Mouse (Mus musculus): ENCODE results near the gene Tnfsf13b. TPM values are rescaled to one million over a fixed set of nuclear protein-coding genes. Genes with fewer than 3 reads are reported as not detected.

Tnfsf13b gene
- total RNA-seq, 2 experiments from 2014 or later, result 2.4 to 3.1 TPM

DNA sequence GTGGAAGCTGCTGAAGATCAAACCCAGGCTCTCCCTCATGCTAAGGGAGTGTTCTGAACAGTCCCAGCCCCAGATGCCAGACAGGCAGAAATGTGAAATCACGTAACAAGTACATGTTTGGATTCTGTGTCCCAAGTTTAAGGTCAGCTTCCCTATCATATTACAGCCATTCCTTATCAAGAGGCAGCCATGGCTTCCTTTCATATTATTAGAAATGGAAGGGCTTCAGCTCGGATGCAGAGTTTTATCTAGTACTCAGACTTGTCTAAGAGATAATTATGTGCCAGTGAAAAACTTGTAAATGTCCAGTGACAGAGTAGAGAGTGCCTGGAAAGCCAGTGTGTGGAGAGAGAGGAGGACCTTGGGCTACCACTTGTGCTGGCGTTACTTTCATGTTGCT, 34.6 kb downstream of the Tnfsf13b start:
- intact Hi-C loops (cut with DNase I), result no loop called here
- DNase-seq (ENCODE audit: low spot score in 2 of 2), result no peak

- peak; percentile 51 to 67 for DNase-seq (ENCODE audit: low spot score in 2 of 2)
- intact Hi-C loops (cut with DNase I), result loop anchor here (1.0 kb wide), 1 partner anchor 358 kb away; no protein-coding TSS in a partner anchor
These were observed 37.7 kb downstream of the Tnfsf13b start for GRCm38 (mm10) chr8:10043842-10044510.

DNA sequence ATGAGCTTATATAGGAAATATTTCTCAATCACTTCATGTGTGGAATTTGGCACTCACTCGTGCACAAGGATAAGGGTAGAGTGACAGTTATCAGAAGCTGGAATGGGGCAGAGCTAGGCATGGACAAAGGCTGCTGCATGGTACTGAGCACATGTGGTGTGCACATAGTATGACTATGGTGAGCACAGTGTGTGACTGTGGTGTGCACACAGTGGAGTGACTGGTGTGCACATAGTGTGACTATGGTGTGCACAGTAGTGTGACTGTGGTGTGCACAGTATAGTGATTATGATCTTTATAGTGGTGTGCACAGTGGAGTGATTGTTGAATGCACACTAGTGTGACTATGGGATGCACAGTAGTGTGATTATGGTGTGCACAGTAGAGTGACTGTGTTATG, 39.5 kb downstream of the Tnfsf13b start:
- no peak for DNase-seq (ENCODE audit: low spot score in 2 of 2)
- intact Hi-C loops (cut with DNase I), result loop anchor here (5.0 kb wide), 2 partner anchors 187 to 267 kb away; no protein-coding TSS in a partner anchor

DNA sequence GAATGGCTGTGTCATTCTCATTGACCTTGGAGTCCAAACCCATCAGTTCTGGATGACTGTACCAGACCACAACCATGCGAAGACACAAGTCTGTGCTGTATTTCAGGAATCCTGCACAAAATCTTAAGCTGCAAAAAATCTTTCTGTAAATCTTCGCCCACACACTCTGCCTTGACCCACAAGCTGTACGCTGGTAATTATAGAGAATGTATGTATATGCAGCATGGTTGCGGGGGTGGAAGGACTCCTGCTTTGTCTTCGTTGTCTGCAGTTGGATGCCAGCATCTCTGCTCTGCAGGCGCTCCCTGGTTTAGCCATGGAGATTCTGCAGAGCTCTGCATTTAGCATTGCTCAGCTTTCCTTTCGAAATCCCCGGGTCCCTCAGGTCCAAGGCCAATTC, 42.9 kb downstream of the Tnfsf13b start:
- intact Hi-C loops (cut with DNase I), result loop anchor here (2.0 to 5.0 kb wide), 3 partner anchors 104 to 263 kb away; partner anchors contain the start of gene Myo16

DNA sequence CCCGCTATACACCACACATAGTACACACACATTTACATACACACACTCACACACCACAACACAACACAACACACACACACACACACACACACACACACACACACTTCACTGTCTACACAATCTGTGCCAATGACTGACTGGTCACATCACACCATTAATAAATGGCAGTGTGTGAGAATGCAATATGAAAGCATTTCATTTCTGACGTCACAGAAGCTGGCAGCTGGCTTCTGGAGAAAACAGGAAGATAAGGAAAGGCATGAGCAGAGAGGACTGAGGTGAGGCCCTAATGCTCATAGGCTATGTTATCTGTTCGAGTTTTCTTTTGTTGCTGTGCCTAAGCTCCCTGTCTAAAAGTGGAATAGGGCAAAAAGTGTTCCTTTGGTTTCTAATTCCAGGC, 45.3 kb downstream of the Tnfsf13b start:
- no peak for DNase-seq (ENCODE audit: low spot score in 2 of 2)
- intact Hi-C loops (cut with DNase I), result no loop called here

More for the DNA sequence above, 42.9 kb downstream of the Tnfsf13b start:
- peak; percentile 71 to 94 for DNase-seq (ENCODE audit: low spot score in 2 of 2)

DNA sequence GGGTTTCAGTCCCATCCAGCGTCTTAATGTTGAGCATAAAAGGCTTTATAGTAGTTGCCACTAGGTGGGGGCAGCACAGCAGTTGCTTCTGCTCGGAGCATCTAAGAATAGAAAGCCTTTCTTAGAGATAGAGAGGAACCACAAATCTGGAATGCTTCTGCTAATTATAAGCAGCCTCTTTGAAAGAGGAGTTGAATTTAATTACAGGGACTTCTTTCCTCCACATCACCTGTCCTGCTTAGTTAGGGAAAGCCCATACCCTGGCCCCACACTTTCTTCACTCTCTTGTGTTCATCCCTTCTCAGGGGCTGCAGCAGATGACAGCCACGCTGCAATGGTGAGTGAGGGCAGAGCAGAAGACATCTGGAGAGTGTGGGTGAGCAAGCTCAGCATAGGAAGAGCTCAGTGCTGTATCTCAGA, 47.3 kb downstream of the Tnfsf13b start:
- intact Hi-C loops (cut with DNase I), result loop anchor here (2.0 kb wide), 1 partner anchor 111 kb away; no protein-coding TSS in a partner anchor
- peak; percentile 56 to 86 for DNase-seq (ENCODE audit: low spot score in 2 of 2)

DNA sequence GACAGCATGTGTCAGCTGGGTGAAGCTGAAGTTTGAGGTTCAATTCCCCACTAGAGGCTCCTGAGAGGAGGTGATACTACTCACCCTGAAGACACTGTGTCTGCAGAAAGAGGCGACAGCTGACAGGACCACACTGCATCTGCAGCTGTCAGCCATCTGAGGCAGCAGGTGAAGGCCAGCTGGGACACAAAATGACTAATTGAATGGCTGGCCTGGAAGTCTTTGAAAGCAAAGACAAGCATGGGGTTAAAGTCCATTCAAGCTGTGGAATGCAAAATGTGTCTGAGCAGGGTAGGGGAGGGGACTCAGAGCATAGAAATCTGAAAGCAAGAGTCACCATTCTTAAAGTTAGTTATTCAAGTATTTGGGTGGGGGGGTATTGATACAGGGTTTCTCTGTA, 54.7 kb downstream of the Tnfsf13b start:
- intact Hi-C loops (cut with DNase I), result no loop called here
- no peak for DNase-seq (ENCODE audit: low spot score in 2 of 2)

- intact Hi-C loops (cut with DNase I), result no loop called here
- no peak for DNase-seq (ENCODE audit: low spot score in 2 of 2)
These were observed 60.6 kb downstream of the Tnfsf13b start for GRCm38 (mm10) chr8:10066906-10067305.

DNA sequence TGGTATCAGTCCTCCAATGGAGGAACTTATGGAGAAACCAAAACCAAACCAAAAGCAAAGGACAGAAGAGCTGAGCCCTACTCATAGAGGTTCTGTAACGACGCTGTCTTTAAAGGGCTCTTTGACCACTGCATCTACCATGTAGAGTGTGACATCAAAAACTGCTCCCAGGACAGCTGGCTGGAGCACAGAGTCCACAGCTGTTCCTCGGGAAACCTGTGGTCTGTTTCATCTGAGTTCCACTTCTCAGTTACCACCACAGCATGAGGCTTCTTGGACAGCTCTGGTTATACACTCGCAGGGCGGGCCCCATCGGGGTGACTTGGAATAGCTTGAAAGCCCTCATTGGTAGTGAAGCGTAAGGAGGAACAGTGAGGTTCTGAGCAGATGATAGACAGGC, 61.5 kb downstream of the Tnfsf13b start:
- DNase-seq (ENCODE audit: low spot score in 2 of 2), result no peak
- intact Hi-C loops (cut with DNase I), result no loop called here

- intact Hi-C loops (cut with DNase I), result no loop called here
- no peak for DNase-seq (ENCODE audit: low spot score in 2 of 2)
These were observed 66.1 kb downstream of the Tnfsf13b start for GRCm38 (mm10) chr8:10072347-10072746.

Other genes starting within 250 kb of the Tnfsf13b start
- 100 to 1,000 TPM; 105 to 109 TPM for gene Fam155a, start 235.3 kb upstream of the Tnfsf13b start, total RNA-seq (2021)
- not detected for gene Gm10217, start 142.2 kb upstream of the Tnfsf13b start, total RNA-seq (2021)
- gene Lig4, start 28.8 kb upstream of the Tnfsf13b start, total RNA-seq (2021), result 10 to 100 TPM; 11.1 to 11.7 TPM
- 10 to 100 TPM; 31.5 to 32.3 TPM for gene Abhd13, start 28.8 kb upstream of the Tnfsf13b start, total RNA-seq (2021)
- 10 to 100 TPM; 30.6 to 42.4 TPM for gene Myo16, start 147.4 kb downstream of the Tnfsf13b start, total RNA-seq (2021)

Measured in left cerebral cortex, postnatal 25 days (tissue).